Mouse (Mus musculus) heart, postnatal 0 days (tissue): Measurements from ENCODE around the gene Colgalt1. TPM values are rescaled to one million over a fixed set of nuclear protein-coding genes. Genes with fewer than 3 reads are reported as not detected.

Experiments
- ATAC-seq: fragments of 200-750 bp; cut with Nextera tagmentation; 2 replicates; pipeline ENCODE4 v1.8.0; 2017; ENCODE audit warnings: low read depth, moderate number of reproducible peaks, moderate library complexity; ENCODE audit not compliant: insufficient read depth
- DNase-seq: peaks from one replicate; pipeline ENCODE4 v3.0.0-alpha.2; 2016; ENCODE audit warnings: low spot score
- H3K27ac ChIP-seq: fragments of 300-500 bp; sonication (generic); 2 replicates; pipeline ENCODE4 v1.5.1; 2014; ENCODE audit warnings: low read depth, mild to moderate bottlenecking
- H3K27me3 ChIP-seq: fragments of 300-500 bp; sonication (generic); 2 replicates; pipeline ENCODE4 v1.6.1; 2014; ENCODE audit warnings: low read length, mixed read lengths; ENCODE audit not compliant: control insufficient read depth, insufficient read depth
- H3K36me3 ChIP-seq: fragments of 300-500 bp; sonication (generic); replicated peaks from 2 replicates; pipeline ENCODE4 v1.6.1; 2014; ENCODE audit warnings: low read length, mixed read lengths; ENCODE audit not compliant: control insufficient read depth, insufficient read depth
- H3K4me1 ChIP-seq: fragments of 300-500 bp; sonication (generic); 2 replicates; pipeline ENCODE4 v1.6.1; 2014; ENCODE audit warnings: antibody characterized with exemption; ENCODE audit not compliant: control insufficient read depth, insufficient read depth
- H3K4me2 ChIP-seq: fragments of 300-500 bp; sonication (generic); 2 replicates; pipeline ENCODE4 v1.6.1; 2014; ENCODE audit warnings: low read depth, mild to moderate bottlenecking, low read length, moderate library complexity
- H3K4me3 ChIP-seq: fragments of 300-500 bp; sonication (generic); 2 replicates; pipeline ENCODE4 v1.5.1; 2014; ENCODE audit warnings: low read depth, low read length
- H3K9ac ChIP-seq: fragments of 300-500 bp; sonication (generic); replicated peaks from 2 replicates; pipeline ENCODE4 v1.6.1; 2014; ENCODE audit warnings: low read depth, low read length, mixed read lengths
- H3K9me3 ChIP-seq: fragments of 300-500 bp; sonication (generic); replicated peaks from 2 replicates; pipeline ENCODE4 v1.6.1; 2016; ENCODE audit warnings: low read length; ENCODE audit not compliant: control insufficient read depth
- CTCF ChIP-seq: IDR thresholded peaks from 2 replicates; pipeline ENCODE4 v1.5.1; 2016; ENCODE audit warnings: antibody characterized with exemption, control low read depth, low read depth
- EP300 ChIP-seq: IDR thresholded peaks from 2 replicates; pipeline ENCODE4 v1.6.1; 2016; ENCODE audit warnings: antibody characterized with exemption, low read depth
- WGBS: fragments of 180-500 bp; shearing (Covaris S2); extraction: QIAGEN DNeasy Blood & Tissue Kit; methylation state at CpG from one replicate; pipeline ENCODE4 v1.1.7; 2014; 5-methylcytosine and 5-hydroxymethylcytosine counted together
- polyA plus RNA-seq: library from polyadenylated mRNA; unstranded; fragments of >200 nt; fragmentation: Nextera tagmentation; extraction: Ambion mirVana; gene quantifications from 2 replicates; pipeline ENCODE4 v1.2.1, GENCODE M21; 2015
- total RNA-seq: library from RNA; depleted of rRNA; stranded (reverse); fragments of >200 nt; gene quantifications from 2 replicates; pipeline ENCODE4 v1.2.3, GENCODE M21; 2014; ENCODE audit warnings: low replicate concordance

Gene Colgalt1
- total and polyA plus RNA-seq, 2 experiments from 2014 or later, result 32.7 to 108 TPM

- H3K27me3 ChIP-seq, result peaks cover 58% of the 10 kb centered on the region
- no peak overlapping the region for H3K9ac ChIP-seq
- TF ChIP-seq CTCF (no peak), EP300 (no peak)
- ATAC-seq, result no peak
- no peak overlapping the region for H3K27ac ChIP-seq
- H3K4me2 ChIP-seq, result no peak overlapping the region
- no peak for DNase-seq
- WGBS, result 2% methylated on average over 24 of the region's 24 CpGs
- no peaks in the 10 kb centered on the region for H3K36me3 ChIP-seq
- no peaks in the 10 kb centered on the region for H3K4me1 ChIP-seq
- no peak overlapping the region for H3K4me3 ChIP-seq
- no peaks in the 10 kb centered on the region for H3K9me3 ChIP-seq
These were observed 43.8 kb downstream of the Colgalt1 start for GRCm38 (mm10) chr8:71654600-71654999.

- DNase-seq (no peak), ATAC-seq (no peak)
- TF ChIP-seq CTCF, result no peak
- no peak for TF ChIP-seq EP300
- H3K36me3 ChIP-seq, result no peaks in the 10 kb centered on the region
- peaks cover 70% of the 10 kb centered on the region for H3K27me3 ChIP-seq
- no peaks in the 10 kb centered on the region for H3K4me1 ChIP-seq
- no peak overlapping the region for H3K4me2 ChIP-seq
- no peak overlapping the region for H3K9ac ChIP-seq
- 26% methylated on average over 9 of the region's 9 CpGs for WGBS
- no peak overlapping the region for H3K27ac ChIP-seq
- H3K9me3 ChIP-seq, result no peaks in the 10 kb centered on the region
- no peak overlapping the region for H3K4me3 ChIP-seq
These were observed 47.0 kb downstream of the Colgalt1 start for GRCm38 (mm10) chr8:71657816-71658215.

- Histone ChIP-seq H3K4me3 (no peak overlapping the region), H3K9me3 (no peaks in the 10 kb centered on the region), H3K4me1 (no peaks in the 10 kb centered on the region), H3K27me3 (peaks cover 66% of the 10 kb centered on the region), H3K9ac (no peak overlapping the region), H3K27ac (no peak overlapping the region), H3K36me3 (no peaks in the 10 kb centered on the region), H3K4me2 (no peak overlapping the region)
- ATAC-seq (no peak), DNase-seq (no peak)
- WGBS, result 24% methylated on average over 17 of the region's 17 CpGs
- no peak for TF ChIP-seq EP300
- TF ChIP-seq CTCF, result no peak
These were observed 47.8 kb downstream of the Colgalt1 start for GRCm38 (mm10) chr8:71658515-71659049.

- Histone ChIP-seq H3K9ac (no peak overlapping the region), H3K27me3 (peaks cover 54% of the 10 kb centered on the region), H3K27ac (no peak overlapping the region), H3K4me1 (no peaks in the 10 kb centered on the region), H3K4me2 (no peak overlapping the region), H3K9me3 (no peaks in the 10 kb centered on the region), H3K4me3 (no peak overlapping the region), H3K36me3 (no peaks in the 10 kb centered on the region)
- DNase-seq (no peak), ATAC-seq (no peak)
- WGBS, result 45% methylated on average over 1 of the region's 1 CpGs
- TF ChIP-seq CTCF (no peak), EP300 (no peak)
These were observed 49.0 kb downstream of the Colgalt1 start for GRCm38 (mm10) chr8:71659751-71660150.

GRCm38 (mm10) chr8:71660325-71661120 lies 49.7 kb downstream of the Colgalt1 start:
- WGBS, result 10% methylated on average over 36 of the region's 36 CpGs
- Histone ChIP-seq H3K36me3 (no peaks in the 10 kb centered on the region), H3K4me1 (no peaks in the 10 kb centered on the region), H3K4me2 (no peak overlapping the region), H3K4me3 (no peak overlapping the region), H3K9me3 (no peaks in the 10 kb centered on the region), H3K9ac (no peak overlapping the region), H3K27ac (no peak overlapping the region), H3K27me3 (peaks cover 47% of the 10 kb centered on the region)
- TF ChIP-seq CTCF (peak; percentile 94), EP300 (no peak)
- DNase-seq, result peak; percentile 83
- peak; percentile 61 for ATAC-seq
